9 mouse cellular contexts compared by ENCODE assay signal in the genomic region with DNA sequence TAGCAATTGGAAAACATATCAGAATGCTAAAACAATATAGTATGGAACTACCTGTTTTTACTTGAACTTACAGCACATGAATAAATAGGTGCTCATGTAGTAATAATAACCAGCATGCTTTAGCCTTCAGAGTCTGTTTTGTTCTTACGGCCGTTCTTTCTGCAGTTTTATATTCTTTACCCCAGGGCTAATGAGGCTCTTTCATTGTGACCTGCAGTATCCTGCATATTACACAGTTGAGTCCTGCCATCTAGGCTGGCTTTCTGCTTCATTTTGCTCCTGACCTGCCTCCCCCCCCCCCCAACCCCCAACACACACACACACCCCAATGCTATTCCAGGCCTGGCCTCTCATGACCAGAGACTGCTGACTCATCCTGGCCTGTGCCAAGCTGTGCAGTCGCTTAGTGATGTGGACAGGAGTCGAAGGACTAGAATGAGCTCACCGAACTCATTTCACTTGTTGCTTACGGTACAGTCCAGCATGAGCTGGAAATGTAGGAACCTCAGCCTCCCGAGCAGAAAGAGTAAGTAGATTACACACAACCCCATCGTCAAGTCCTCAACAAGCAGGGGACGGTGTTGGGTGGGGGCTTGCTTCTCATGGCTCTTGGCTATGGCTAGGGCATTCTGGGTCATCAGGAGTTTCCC.
DNase-seq lines count a peak whose midpoint lies in the region; ATAC-seq and TF ChIP-seq lines count a peak whose summit lies in the region.
"Had no signal": no experiment of that assay in that cellular context is flagged by ENCODE, and none has a peak within 500 bp of the region (broad histone marks: within the 10 kb centered on the region; RNA-seq: fewer than 3 reads in every experiment).

No protein-coding gene starts in this region.

- H3K9ac ChIP-seq in intestine, embryonic 16.5 days (ENCODE audit: low read depth, low read length): no peak overlapping the region
- no peak overlapping the region for H3K9ac ChIP-seq in lung, embryonic 14.5 days
- H3K9ac ChIP-seq in stomach, postnatal 0 days (ENCODE audit: low read length): peak overlapping the region; percentile 18; the same call in 1 of the 2 replicates
- H3K9ac ChIP-seq: liver, embryonic 13.5 days had no signal

- TF ChIP-seq EP300 in stomach, postnatal 0 days (optimal IDR thresholded peaks at IDR 0.05): no peak

- 65% methylated on average over 9 of the region's 9 CpGs for WGBS in intestine, embryonic 16.5 days
- WGBS in lung, embryonic 14.5 days: 63% methylated on average over 9 of the region's 9 CpGs
- 40% methylated on average over 9 of the region's 9 CpGs for WGBS in stomach, postnatal 0 days

- no peaks in the 10 kb centered on the region for H3K27me3 ChIP-seq in intestine, embryonic 16.5 days (replicated peaks; ENCODE audit: control insufficient read depth, insufficient read depth, low read length)
- no peaks in the 10 kb centered on the region for H3K27me3 ChIP-seq in lung, embryonic 14.5 days (ENCODE audit: insufficient read depth, low read length)
- H3K27me3 ChIP-seq in stomach, postnatal 0 days (ENCODE audit: control insufficient read depth, insufficient read depth, low read length): no peaks in the 10 kb centered on the region
- H3K27me3 ChIP-seq: liver, embryonic 13.5 days had no signal

- TF ChIP-seq CTCF in left cerebral cortex, adult 2 months (IDR thresholded peaks at IDR 0.05): no peak
- no peak for TF ChIP-seq CTCF in lung, embryonic 14.5 days (IDR thresholded peaks at IDR 0.05; ENCODE audit: low read depth)
- TF ChIP-seq CTCF in stomach, postnatal 0 days (IDR thresholded peaks at IDR 0.05; ENCODE audit: low read depth): no peak

- H3K4me1 ChIP-seq in intestine, embryonic 16.5 days (ENCODE audit: control insufficient read depth, insufficient read depth, low read length): peaks cover 11% of the 10 kb centered on the region; the same call in 1 of the 2 replicates
- peaks cover 7% of the 10 kb centered on the region; the same call in 1 of the 2 replicates for H3K4me1 ChIP-seq in lung, embryonic 14.5 days (ENCODE audit: insufficient read depth)
- H3K4me1 ChIP-seq in stomach, postnatal 0 days (replicated peaks; ENCODE audit: control insufficient read depth, insufficient read depth): peaks cover 4% of the 10 kb centered on the region; the same call in 1 of the 2 replicates
- H3K4me1 ChIP-seq: liver, embryonic 13.5 days had no signal

- no peaks in the 10 kb centered on the region for H3K9me3 ChIP-seq in intestine, embryonic 16.5 days (ENCODE audit: control insufficient read depth, low read length)
- H3K9me3 ChIP-seq in lung, embryonic 14.5 days (ENCODE audit: low read depth, low read length): no peaks in the 10 kb centered on the region
- no peaks in the 10 kb centered on the region for H3K9me3 ChIP-seq in stomach, postnatal 0 days (ENCODE audit: control insufficient read depth, low read length)
- H3K9me3 ChIP-seq: liver, embryonic 13.5 days had no signal

- intact Hi-C loops in left cerebral cortex, adult 2 months (cut with DNase I): loop anchor here (2.0 kb wide), 1 partner anchor 28 kb away; no protein-coding TSS in a partner anchor
- intact Hi-C loops in gastrocnemius, postnatal 36 days (cut with DNase I): loop anchor here (5.0 kb wide), 1 partner anchor 55 kb away; no protein-coding TSS in a partner anchor

- peak; percentile 71 for ATAC-seq in intestine, embryonic 16.5 days
- peak; percentile 81; the same call in 1 of the 2 replicates for ATAC-seq in lung, embryonic 14.5 days (ENCODE audit: insufficient read depth)
- peak; percentile 97 for ATAC-seq in stomach, postnatal 0 days (ENCODE audit: low FRiP score, low TSS enrichment)

- 0 out of 2 replicates have a peak overlapping the region, but pooled peaks have one; percentile 2 for H3K4me2 ChIP-seq in intestine, embryonic 16.5 days (ENCODE audit: low read depth, low read length)
- H3K4me2 ChIP-seq in lung, embryonic 14.5 days: no peak overlapping the region
- peak overlapping the region; percentile 47 for H3K4me2 ChIP-seq in stomach, postnatal 0 days (replicated peaks; ENCODE audit: low read depth)
- H3K4me2 ChIP-seq: liver, embryonic 13.5 days had no signal

- no peaks in the 10 kb centered on the region for H3K36me3 ChIP-seq in intestine, embryonic 16.5 days (ENCODE audit: control insufficient read depth, insufficient read depth, low read length)
- H3K36me3 ChIP-seq in lung, embryonic 14.5 days (ENCODE audit: insufficient read depth): no peaks in the 10 kb centered on the region
- no peaks in the 10 kb centered on the region for H3K36me3 ChIP-seq in stomach, postnatal 0 days (ENCODE audit: control insufficient read depth, insufficient read depth, low read length)
- H3K36me3 ChIP-seq: liver, embryonic 13.5 days had no signal

- DNase-seq in left cerebral cortex, adult 2 months (ENCODE audit: extremely low spot score in 1 of 2, low spot score in 2 of 2): no peak
- DNase-seq in left cerebral cortex, adult 18-20 months (ENCODE audit: low spot score in 2 of 2): no peak
- peak; percentile 6 to 56 for DNase-seq in adrenal gland, postnatal 4 days (ENCODE audit: low spot score in 2 of 2)
- peak; percentile 79 to 88 for DNase-seq in gastrocnemius, postnatal 36 days
- peak; percentile 60 for DNase-seq in lung, embryonic 14.5 days
- DNase-seq in stomach, postnatal 0 days (ENCODE audit: low spot score): peak; percentile 72
- no peak for DNase-seq in layer of hippocampus, postnatal 14 days (ENCODE audit: low spot score in 2 of 2)
- DNase-seq: liver, embryonic 13.5 days had no signal

- H3K27ac ChIP-seq in left cerebral cortex, adult 2 months: peak overlapping the region; percentile 80
- peak overlapping the region; percentile 73 for H3K27ac ChIP-seq in intestine, embryonic 16.5 days (ENCODE audit: low read length)
- 0 out of 2 replicates have a peak overlapping the region, but pooled peaks have one; percentile 80 for H3K27ac ChIP-seq in lung, embryonic 14.5 days (ENCODE audit: low read depth)
- peak overlapping the region; percentile 91 for H3K27ac ChIP-seq in stomach, postnatal 0 days (replicated peaks)
- H3K27ac ChIP-seq: liver, embryonic 13.5 days had no signal

- H3K4me3 ChIP-seq in left cerebral cortex, adult 2 months: 0 out of 2 replicates have a peak overlapping the region, but pooled peaks have one; percentile 22
- H3K4me3 ChIP-seq in intestine, embryonic 16.5 days (ENCODE audit: low read length): no peak overlapping the region
- H3K4me3 ChIP-seq in lung, embryonic 14.5 days (ENCODE audit: low read depth, low read length): no peak overlapping the region
- peak overlapping the region; percentile 24 for H3K4me3 ChIP-seq in stomach, postnatal 0 days (ENCODE audit: low read depth, low read length)
- H3K4me3 ChIP-seq: liver, embryonic 13.5 days had no signal

Comparison
In these comparisons a context has a peak if more than half of its experiments do, and no peak if none do; other contexts are left out.
1. DNase-seq: peak in adrenal gland, postnatal 4 days (2 of 2), gastrocnemius, postnatal 36 days (2 of 2), lung, embryonic 14.5 days (single experiment) and stomach, postnatal 0 days (single experiment); none in left cerebral cortex, adult 2 months (0 of 2), left cerebral cortex, adult 18-20 months (0 of 2) and layer of hippocampus, postnatal 14 days (0 of 2).
2. H3K4me3 ChIP-seq: peak in left cerebral cortex, adult 2 months (single experiment) and stomach, postnatal 0 days (single experiment); none in intestine, embryonic 16.5 days (single experiment) and lung, embryonic 14.5 days (single experiment).
3. Peak in every context shown above with its lines, with median percentiles within 50 percentile points of each other: H3K27ac ChIP-seq and ATAC-seq.